Mouse (Mus musculus) embryonic facial prominence, embryonic 11.5 days (tissue): ENCODE results near the gene Gm8159. TPM values are rescaled to one million over a fixed set of nuclear protein-coding genes. Genes with fewer than 3 reads are reported as not detected.
"Not testable (repeated sequence)": the region's sequence is repeated elsewhere in the genome, so short reads cannot be mapped to it uniquely, and the experiment has no call there.

Experiments used
- ATAC-seq: fragments of 200-750 bp; cut with Nextera tagmentation; replicated peaks from 2 replicates; pipeline ENCODE4 v1.8.0; 2017; ENCODE audit warnings: low read depth; ENCODE audit not compliant: insufficient number of reproducible peaks, low FRiP score, low TSS enrichment
- DNase-seq: peaks from one replicate; pipeline ENCODE4 v3.0.0-alpha.2; 2015; ENCODE audit warnings: low spot score
- H3K27ac ChIP-seq: fragments of 300-500 bp; sonication (generic); replicated peaks from 2 replicates; pipeline ENCODE4 v1.5.1; 2014; ENCODE audit warnings: mild to moderate bottlenecking, low read depth, low read length, control low read depth
- H3K27me3 ChIP-seq: fragments of 300-500 bp; sonication (generic); 2 replicates; pipeline ENCODE4 v1.6.1; 2014; ENCODE audit warnings: mild to moderate bottlenecking, low read length, moderate library complexity, mixed read lengths; ENCODE audit not compliant: control insufficient read depth, insufficient read depth
- H3K36me3 ChIP-seq: fragments of 300-500 bp; sonication (generic); replicated peaks from 2 replicates; pipeline ENCODE4 v1.6.1; 2014; ENCODE audit warnings: low read depth, mild to moderate bottlenecking, low read length, moderate library complexity, mixed read lengths; ENCODE audit not compliant: control insufficient read depth, insufficient read depth
- H3K4me1 ChIP-seq: fragments of 300-500 bp; sonication (generic); 2 replicates; pipeline ENCODE4 v1.6.1; 2014; ENCODE audit warnings: low read length, mixed read lengths; ENCODE audit not compliant: control insufficient read depth, insufficient read depth
- H3K4me2 ChIP-seq: fragments of 300-500 bp; sonication (generic); 2 replicates; pipeline ENCODE4 v1.6.1; 2014; ENCODE audit warnings: low read depth, mild to moderate bottlenecking, control low read depth, low read length, moderate library complexity
- H3K4me3 ChIP-seq: fragments of 300-500 bp; sonication (generic); 2 replicates; pipeline ENCODE4 v1.5.1; 2014; ENCODE audit warnings: low read depth, low read length, control low read depth
- H3K9ac ChIP-seq: fragments of 300-500 bp; sonication (generic); replicated peaks from 2 replicates; pipeline ENCODE4 v1.6.1; 2014; ENCODE audit warnings: mild to moderate bottlenecking, control low read depth, low read length
- H3K9me3 ChIP-seq: fragments of 300-500 bp; sonication (generic); replicated peaks from 2 replicates; pipeline ENCODE4 v1.6.1; 2016; ENCODE audit warnings: mild to moderate bottlenecking, low read length, inconsistent platforms, mixed read lengths; ENCODE audit not compliant: control insufficient read depth
- WGBS: fragments of 180-500 bp; shearing (Covaris S2); extraction: QIAGEN DNeasy Blood & Tissue Kit; methylation state at CpG from one replicate; pipeline ENCODE4 v1.1.7; 2014; 5-methylcytosine and 5-hydroxymethylcytosine counted together
- polyA plus RNA-seq: library from polyadenylated mRNA; unstranded; fragments of >200 nt; fragmentation: Nextera tagmentation; extraction: Ambion mirVana; gene quantifications from 2 replicates; pipeline ENCODE4 v1.2.1, GENCODE M21; 2014

Gm8159 gene
- polyA plus RNA-seq: not detected in 2 replicates

DNA sequence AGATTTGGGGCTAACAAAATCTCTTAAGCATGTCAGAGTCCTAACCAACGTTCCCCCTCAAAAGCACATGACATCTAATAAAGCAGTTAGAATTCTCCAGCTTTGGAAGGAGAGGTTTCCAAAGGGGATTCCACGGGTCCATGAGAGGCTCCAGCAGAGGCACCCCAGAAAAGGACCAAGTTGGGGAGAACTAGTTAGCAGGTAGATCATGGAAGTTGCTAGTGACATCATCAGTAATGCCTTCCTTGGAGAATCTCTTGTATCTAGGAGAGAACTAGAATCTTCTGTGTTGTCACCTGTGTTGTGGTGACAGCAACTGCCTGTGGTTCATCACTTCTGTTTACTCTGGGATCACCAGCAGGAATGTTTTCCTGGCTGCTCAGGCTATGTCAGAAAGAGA lies at the start of gene Gm8159:
Gene Gm8159, plus strand, starts transcription at position 301 of the 400 bp plus-strand sequence.
- not testable (repeated sequence) for H3K27me3 ChIP-seq, H3K4me3 ChIP-seq, ATAC-seq, H3K27ac ChIP-seq, H3K36me3 ChIP-seq, H3K4me1 ChIP-seq, DNase-seq, H3K9ac ChIP-seq, H3K4me2 ChIP-seq, H3K9me3 ChIP-seq
- WGBS: no CpG with 5 or more reads among the region's 2 CpGs

DNA sequence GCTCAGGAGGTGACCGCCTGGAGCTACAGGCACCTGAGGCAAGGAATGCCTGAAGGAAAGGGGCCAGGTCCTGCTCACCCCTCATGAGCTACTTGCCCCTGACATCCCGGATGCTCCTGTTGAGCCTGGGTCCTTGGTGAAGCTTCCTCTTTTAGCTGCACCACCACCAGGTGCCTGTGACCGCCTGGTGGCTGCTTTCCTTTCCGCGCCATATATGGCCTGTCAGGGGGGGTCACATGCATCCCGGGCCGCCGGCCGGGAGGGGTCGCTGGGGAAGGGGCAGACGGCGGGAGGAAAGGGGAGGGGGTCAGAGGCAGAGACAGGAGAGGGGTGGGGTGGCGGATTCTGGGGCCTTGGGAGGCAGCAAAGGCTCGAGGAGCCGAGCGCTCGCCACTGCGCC lies 17.2 kb downstream of the Gm8159 start:
- DNase-seq: peak; percentile 0
- H3K9ac ChIP-seq, H3K27ac ChIP-seq, H3K4me1 ChIP-seq, H3K4me3 ChIP-seq, H3K36me3 ChIP-seq, H3K9me3 ChIP-seq, H3K27me3 ChIP-seq, ATAC-seq: not testable (repeated sequence)
- peak overlapping the region; percentile 27; the same call in 1 of the 2 replicates for H3K4me2 ChIP-seq
- 3% methylated on average over 7 of the region's 18 CpGs for WGBS

DNA sequence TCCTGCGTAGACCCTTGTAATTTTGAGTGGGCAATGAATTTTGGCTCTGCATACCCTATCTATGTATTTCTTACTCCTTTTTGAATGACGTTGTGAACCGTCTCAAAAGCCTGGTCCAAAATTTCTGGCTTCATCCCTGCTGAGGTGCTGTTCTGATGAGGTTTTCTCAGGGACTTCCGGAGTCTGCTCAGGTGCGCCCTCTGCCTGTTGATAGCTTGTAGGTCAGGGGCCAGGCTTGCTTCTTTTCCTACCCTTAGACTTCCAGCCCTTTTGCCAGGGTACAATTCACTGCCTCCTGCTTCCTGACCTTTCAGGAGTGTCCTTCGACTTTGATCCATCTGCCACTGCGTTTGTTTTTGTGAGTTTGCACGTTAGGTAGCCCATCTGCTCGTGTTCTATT lies 18.2 kb downstream of the Gm8159 start:
- not testable (repeated sequence) for ATAC-seq, H3K4me2 ChIP-seq, H3K27me3 ChIP-seq, H3K9me3 ChIP-seq, H3K4me1 ChIP-seq, H3K4me3 ChIP-seq, H3K9ac ChIP-seq, H3K36me3 ChIP-seq, H3K27ac ChIP-seq, DNase-seq
- WGBS: 0% methylated on average over 3 of the region's 9 CpGs

DNA sequence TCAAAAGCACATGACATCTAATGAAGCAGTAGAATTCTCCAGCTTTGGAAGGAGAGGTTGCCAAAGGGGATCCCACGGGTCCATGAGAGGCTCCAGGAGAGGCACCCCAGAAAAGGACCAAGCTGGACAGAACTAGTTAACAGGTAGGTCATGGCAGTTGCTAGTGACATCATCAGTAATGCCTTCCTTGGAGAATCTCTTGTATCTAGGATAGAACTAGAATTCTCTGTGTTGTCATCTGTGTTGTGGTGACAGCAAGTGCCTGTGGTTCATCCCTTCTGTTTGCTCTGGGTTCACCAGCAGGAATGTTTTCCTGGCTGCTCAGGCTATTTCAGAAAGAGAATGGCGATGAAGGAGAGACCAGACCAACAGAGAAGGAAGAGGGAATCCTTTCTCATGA lies 31.7 kb downstream of the Gm8159 start, which contains the start of gene Gm3239:
Gene Gm3239, plus strand, starts transcription at position 301 of the 400 bp plus-strand sequence.
- ATAC-seq, H3K27me3 ChIP-seq, H3K4me3 ChIP-seq, H3K27ac ChIP-seq, H3K4me2 ChIP-seq, DNase-seq, H3K9me3 ChIP-seq, H3K4me1 ChIP-seq, H3K36me3 ChIP-seq, H3K9ac ChIP-seq: not testable (repeated sequence)
- no CpG with 5 or more reads among the region's 2 CpGs for WGBS

Other genes with a start within 250 kb of the Gm8159 start
- gene Gm3159, start 234.8 kb upstream of the Gm8159 start, polyA plus RNA-seq: not detected in 2 replicates
- gene Gm3164, start 216.9 kb upstream of the Gm8159 start, polyA plus RNA-seq: 1.1 and 1.4 TPM in 2 replicates
- not detected in 2 replicates for gene Gm3173, start 201.4 kb upstream of the Gm8159 start, polyA plus RNA-seq
- not detected in 2 replicates for gene Gm3182, start 150.6 kb upstream of the Gm8159 start, polyA plus RNA-seq
- not detected in 2 replicates for gene Gm3047, start 76.9 kb upstream of the Gm8159 start, polyA plus RNA-seq
- 0.31 and 0.35 TPM in 2 replicates for gene Gm3239, start 31.8 kb downstream of the Gm8159 start, polyA plus RNA-seq
- not detected in 2 replicates for gene Gm7876, start 76.9 kb downstream of the Gm8159 start, polyA plus RNA-seq
- 0.81 and 0.88 TPM in 2 replicates for gene Gm3252, start 94.4 kb downstream of the Gm8159 start, polyA plus RNA-seq
- gene Gm9602, start 144.0 kb downstream of the Gm8159 start, polyA plus RNA-seq: not detected in 2 replicates
- not detected in 2 replicates for gene Gm3269, start 205.8 kb downstream of the Gm8159 start, polyA plus RNA-seq
- gene Gm3264, start 223.2 kb downstream of the Gm8159 start, polyA plus RNA-seq: 1.1 and 1.7 TPM in 2 replicates